Mouse (Mus musculus) megakaryocyte, embryonic 14.5 days (primary cell): ENCODE data around the gene Gm49322.

ENCODE experiments used
- FLI1 ChIP-seq: IDR thresholded peaks from 2 replicates; pipeline ENCODE4 v1.6.1; 2012; ENCODE audit warnings: low read length, inconsistent platforms, mixed read lengths
- GATA1 ChIP-seq: IDR thresholded peaks from 3 replicates; pipeline ENCODE4 v1.6.1; 2012; ENCODE audit warnings: mixed read lengths, low read length, inconsistent platforms, borderline replicate concordance

- TF ChIP-seq GATA1 (no peak), FLI1 (no peak)
These were observed 5.2 kb downstream of the Gm49322 start for GRCm38 (mm10) chr10:80611024-80611423.
